Mouse (Mus musculus) intestine, embryonic 16.5 days (tissue): ENCODE data around the gene Kantr. TPM values are rescaled to one million over a fixed set of nuclear protein-coding genes. Genes with fewer than 3 reads are reported as not detected.
"Not testable (repeated sequence)": the region's sequence is repeated elsewhere in the genome, so short reads cannot be mapped to it uniquely, and the experiment has no call there.

ENCODE experiments used
- ATAC-seq: fragments of 200-750 bp; cut with Nextera tagmentation; 2 replicates; pipeline ENCODE4 v1.8.0; 2017; ENCODE audit warnings: moderate TSS enrichment, moderate library complexity
- H3K27ac ChIP-seq: fragments of 300-500 bp; sonication (generic); 2 replicates; pipeline ENCODE4 v1.5.1; 2014; ENCODE audit warnings: mild to moderate bottlenecking, low read length
- H3K27me3 ChIP-seq: fragments of 300-500 bp; sonication (generic); replicated peaks from 2 replicates; pipeline ENCODE4 v1.6.1; 2014; ENCODE audit warnings: low read length, control low read depth, mixed read lengths; ENCODE audit not compliant: control insufficient read depth, insufficient read depth
- H3K36me3 ChIP-seq: fragments of 300-500 bp; sonication (generic); 2 replicates; pipeline ENCODE4 v1.6.1; 2014; ENCODE audit warnings: low read length, control low read depth; ENCODE audit not compliant: control insufficient read depth, insufficient read depth
- H3K4me1 ChIP-seq: fragments of 300-500 bp; sonication (generic); 2 replicates; pipeline ENCODE4 v1.6.1; 2014; ENCODE audit warnings: low read length, control low read depth, mixed read lengths; ENCODE audit not compliant: control insufficient read depth, insufficient read depth
- H3K4me2 ChIP-seq: fragments of 300-500 bp; sonication (generic); 2 replicates; pipeline ENCODE4 v1.6.1; 2014; ENCODE audit warnings: low read depth, low read length, control low read depth
- H3K4me3 ChIP-seq: fragments of 300-500 bp; sonication (generic); 2 replicates; pipeline ENCODE4 v1.5.1; 2014; ENCODE audit warnings: mild to moderate bottlenecking, low read length
- H3K9ac ChIP-seq: fragments of 300-500 bp; sonication (generic); 2 replicates; pipeline ENCODE4 v1.6.1; 2014; ENCODE audit warnings: low read depth, low read length
- H3K9me3 ChIP-seq: fragments of 300-500 bp; sonication (generic); 2 replicates; pipeline ENCODE4 v1.6.1; 2016; ENCODE audit warnings: low read length, control low read depth; ENCODE audit not compliant: control insufficient read depth
- WGBS: fragments of 180-500 bp; shearing (Covaris S2); extraction: QIAGEN DNeasy Blood & Tissue Kit; methylation state at CpG from one replicate; pipeline ENCODE4 v1.1.7; 2014; 5-methylcytosine and 5-hydroxymethylcytosine counted together
- polyA plus RNA-seq: library from polyadenylated mRNA; unstranded; fragments of >200 nt; fragmentation: Nextera tagmentation; extraction: Ambion mirVana; gene quantifications from 2 replicates; pipeline ENCODE4 v1.2.1, GENCODE M21; 2015

Gene Kantr
- polyA plus RNA-seq, 1 experiment from 2014 or later = 10.6 TPM

DNA sequence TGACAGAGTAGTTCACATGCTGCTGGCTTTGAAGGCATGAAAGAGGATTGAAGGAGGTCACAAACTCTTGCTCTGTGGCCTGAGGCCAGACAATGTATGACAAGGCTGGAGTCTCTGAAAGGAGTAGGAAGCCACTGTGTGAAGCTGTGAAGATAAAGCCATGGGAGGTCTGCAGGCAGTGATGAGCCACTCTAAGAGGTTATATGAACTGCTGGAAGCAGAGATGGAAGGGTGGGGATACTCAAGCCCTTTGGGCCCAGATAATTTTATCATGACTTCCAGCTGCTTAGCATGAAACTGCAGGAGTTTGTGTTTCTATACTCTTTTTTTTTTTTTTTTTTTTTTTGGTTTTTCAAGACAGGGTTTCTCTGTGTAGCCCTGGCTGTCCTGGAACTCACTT, 19.9 kb downstream of the Kantr start:
- no peaks in the 10 kb centered on the region for H3K27me3 ChIP-seq
- peak; percentile 59; the same call in 1 of the 2 replicates for ATAC-seq
- H3K36me3 ChIP-seq = no peaks in the 10 kb centered on the region
- no peak overlapping the region for H3K9ac ChIP-seq
- H3K27ac ChIP-seq = no peak overlapping the region
- H3K4me3 ChIP-seq = no peak overlapping the region
- no peaks in the 10 kb centered on the region for H3K4me1 ChIP-seq
- no peak overlapping the region for H3K4me2 ChIP-seq
- no peaks in the 10 kb centered on the region for H3K9me3 ChIP-seq

DNA sequence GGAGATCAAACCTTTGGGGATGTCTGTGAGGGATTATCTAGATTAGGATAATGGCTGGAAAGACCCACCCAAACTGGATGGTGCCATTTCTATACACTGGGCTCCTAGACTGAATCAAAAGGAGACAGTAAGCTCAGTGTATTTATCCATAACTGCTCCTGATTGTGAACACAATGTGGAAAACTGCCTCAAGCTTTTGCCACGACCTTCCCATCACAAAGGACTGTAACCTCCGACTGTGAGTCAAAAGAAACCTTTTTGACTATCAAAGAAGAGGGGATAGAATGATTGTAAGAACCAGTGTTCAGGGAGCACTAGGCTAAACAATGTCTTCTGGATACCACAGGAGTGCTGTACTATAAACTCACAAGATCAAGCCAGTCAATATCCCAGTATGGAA, 21.1 kb downstream of the Kantr start:
- 72% methylated on average over 2 of the region's 2 CpGs for WGBS
- ATAC-seq = no peak
- Histone ChIP-seq H3K9ac (no peak overlapping the region), H3K27me3 (no peaks in the 10 kb centered on the region), H3K36me3 (no peaks in the 10 kb centered on the region), H3K27ac (no peak overlapping the region), H3K4me3 (no peak overlapping the region), H3K9me3 (no peaks in the 10 kb centered on the region), H3K4me2 (no peak overlapping the region), H3K4me1 (no peaks in the 10 kb centered on the region)

DNA sequence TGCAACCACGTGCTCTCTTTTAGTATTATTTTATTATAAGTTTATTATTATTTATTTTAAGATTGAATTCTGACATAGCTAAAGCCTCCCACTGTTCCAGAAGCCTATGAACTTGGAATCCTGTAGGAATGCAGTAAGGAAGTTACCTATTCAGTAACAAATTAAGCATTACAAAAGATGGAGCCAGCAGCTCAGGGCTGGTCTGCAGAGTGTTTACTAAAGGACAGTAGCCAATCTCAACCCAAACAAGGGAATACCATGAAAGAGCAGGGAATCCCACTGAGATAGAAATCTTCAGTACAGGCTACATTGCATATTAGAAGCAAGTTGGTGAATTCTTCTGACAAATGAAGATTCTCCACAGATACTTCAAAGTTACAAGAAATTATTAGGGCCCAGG, 40.3 kb downstream of the Kantr start:
- 62% methylated on average over 1 of the region's 1 CpGs for WGBS
- not testable (repeated sequence) for ATAC-seq, H3K9me3 ChIP-seq, H3K4me3 ChIP-seq, H3K36me3 ChIP-seq, H3K27ac ChIP-seq, H3K9ac ChIP-seq, H3K27me3 ChIP-seq, H3K4me2 ChIP-seq, H3K4me1 ChIP-seq

DNA sequence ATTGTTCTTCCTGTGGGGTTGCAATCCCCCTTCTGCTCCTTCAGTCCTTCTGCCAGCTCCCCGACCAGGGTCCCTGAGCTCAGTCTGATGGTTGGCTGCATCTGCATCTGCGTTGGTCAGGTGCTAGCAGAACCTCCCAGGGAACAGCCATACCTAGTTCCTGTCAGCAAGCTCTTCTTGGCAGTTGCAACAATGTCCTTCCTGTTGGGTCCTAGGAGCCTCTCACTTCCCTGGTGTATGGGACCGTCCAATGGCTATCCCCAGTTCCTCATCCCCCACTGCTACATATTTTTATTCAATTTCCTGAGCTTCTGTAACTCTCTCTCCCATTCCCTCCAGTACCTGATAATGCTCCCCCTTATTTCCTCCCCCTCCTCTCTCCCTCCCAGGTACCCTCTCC, 42.5 kb downstream of the Kantr start:
- Histone ChIP-seq H3K9me3 (no peaks in the 10 kb centered on the region), H3K4me1 (no peaks in the 10 kb centered on the region), H3K27ac (no peak overlapping the region), H3K36me3 (no peaks in the 10 kb centered on the region), H3K27me3 (no peaks in the 10 kb centered on the region), H3K4me3 (no peak overlapping the region), H3K9ac (no peak overlapping the region), H3K4me2 (no peak overlapping the region)
- 71% methylated on average over 3 of the region's 3 CpGs for WGBS
- ATAC-seq = no peak

DNA sequence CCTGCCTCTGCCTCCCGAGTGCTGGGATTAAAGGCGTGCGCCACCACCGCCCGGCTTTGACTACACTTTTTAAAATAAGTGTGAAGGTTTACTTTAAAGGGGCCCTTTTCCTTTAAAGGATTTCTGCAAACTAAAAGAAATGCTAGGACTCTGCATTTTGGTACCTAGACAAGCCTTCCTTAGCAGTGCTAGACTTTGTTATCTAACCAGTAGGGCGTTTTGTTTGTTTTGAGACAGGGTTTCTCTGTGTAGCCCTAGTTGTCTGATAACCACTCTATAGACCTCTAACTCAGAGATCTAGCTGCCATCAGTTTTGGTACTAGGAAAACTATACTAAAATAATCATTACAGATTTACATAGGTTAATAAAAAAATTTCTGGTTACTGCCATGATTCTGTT, 47.9 kb downstream of the Kantr start:
- ATAC-seq = no peak
- Histone ChIP-seq H3K9me3 (no peaks in the 10 kb centered on the region), H3K27ac (no peak overlapping the region), H3K36me3 (no peaks in the 10 kb centered on the region), H3K4me3 (no peak overlapping the region), H3K27me3 (no peaks in the 10 kb centered on the region), H3K9ac (no peak overlapping the region), H3K4me1 (no peaks in the 10 kb centered on the region), H3K4me2 (no peak overlapping the region)
- WGBS = 92% methylated on average over 6 of the region's 6 CpGs

DNA sequence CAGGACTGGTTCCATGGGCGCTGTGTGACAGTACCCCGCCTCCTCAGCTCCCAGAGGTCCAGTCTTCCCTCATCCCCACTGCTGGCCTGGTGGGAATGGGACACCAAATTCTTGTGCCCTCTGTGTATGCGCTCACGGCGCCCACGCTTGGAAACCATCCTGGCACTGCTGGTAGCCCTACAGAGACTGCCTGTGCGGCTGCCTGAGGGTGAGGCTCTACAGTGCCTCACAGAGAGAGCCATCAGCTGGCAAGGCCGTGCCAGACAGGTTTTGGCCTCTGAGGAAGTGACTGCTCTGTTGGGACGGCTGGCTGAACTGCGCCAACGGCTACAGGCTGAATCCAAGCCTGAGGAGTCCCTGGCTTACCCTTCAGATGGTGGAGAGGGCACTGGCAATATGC, 56.1 kb downstream of the Kantr start:
- Histone ChIP-seq H3K4me1 (no peaks in the 10 kb centered on the region), H3K4me2 (no peak overlapping the region), H3K27ac (no peak overlapping the region), H3K27me3 (no peaks in the 10 kb centered on the region), H3K4me3 (no peak overlapping the region), H3K9me3 (no peaks in the 10 kb centered on the region), H3K9ac (no peak overlapping the region), H3K36me3 (peaks cover 35% of the 10 kb centered on the region)
- no peak for ATAC-seq
- WGBS = 94% methylated on average over 11 of the region's 11 CpGs

Other genes with a start within 250 kb of the Kantr start
- 4.2 and 4.4 TPM in 2 replicates for gene Iqsec2, start 183.2 kb downstream of the Kantr start, polyA plus RNA-seq
- 33.5 and 38.3 TPM in 2 replicates for gene Kdm5c, start 94.5 kb downstream of the Kantr start, polyA plus RNA-seq
- 19.7 and 21.5 TPM in 2 replicates for gene Tspyl2, start 14.9 kb upstream of the Kantr start, polyA plus RNA-seq
- gene Gpr173, start 41.2 kb upstream of the Kantr start, polyA plus RNA-seq = 1.8 and 2.1 TPM in 2 replicates
- not detected in 2 replicates for gene Cldn34a, start 235.8 kb upstream of the Kantr start, polyA plus RNA-seq